Mouse (Mus musculus) left cerebral cortex, adult 9 months (tissue): ENCODE data around the gene Acox1.

Experiments
- DNase-seq, 2 experiments: peaks; one replicate each; pipeline ENCODE4 v3.0.0; 2022; ENCODE audit warnings: low spot score in 2 of 2

Gene Acox1

DNA sequence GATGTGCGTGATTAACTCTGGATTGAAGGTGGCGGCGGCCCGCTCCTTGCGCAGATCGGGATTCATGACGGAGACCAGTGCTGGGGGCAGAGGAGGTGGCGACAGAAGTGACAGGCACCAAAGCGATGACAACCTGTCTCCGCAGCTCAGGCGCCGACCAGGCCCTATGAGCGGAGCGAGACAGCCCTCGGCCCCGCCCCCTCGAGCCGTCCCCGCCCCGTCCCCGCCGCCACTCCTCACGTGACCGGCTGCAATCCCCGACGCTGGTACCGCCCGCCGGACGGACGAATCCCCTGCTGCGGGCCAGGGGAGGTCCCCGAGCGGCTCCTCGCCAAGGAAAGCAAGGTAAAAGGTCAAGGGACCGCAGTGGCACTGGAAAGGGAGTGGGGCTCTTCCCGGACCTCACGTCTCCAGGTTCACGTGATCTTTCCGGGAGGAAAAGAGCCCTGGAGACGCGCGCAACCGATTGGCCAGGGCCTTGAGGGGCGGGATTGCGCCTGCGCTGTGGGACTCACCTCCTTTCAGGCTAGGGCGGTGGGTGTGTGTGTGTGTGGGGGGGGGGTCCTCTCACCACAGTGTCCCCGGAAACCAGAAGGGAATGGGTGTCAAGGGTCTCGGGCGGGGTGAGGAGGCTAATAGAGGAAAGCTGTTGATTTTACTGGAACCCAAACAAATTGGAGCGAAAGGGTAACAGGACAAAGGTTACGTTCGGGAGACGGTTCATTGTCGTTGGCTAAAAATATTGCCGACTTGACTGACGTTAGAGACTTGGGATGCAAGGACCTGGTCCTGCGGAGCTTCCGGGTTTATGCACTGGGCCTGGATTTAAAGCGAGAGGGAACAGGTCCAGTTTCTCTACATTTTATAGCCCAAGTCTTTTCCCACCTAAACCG is at the start of gene Acox1, which contains the start of gene Ten1:
TSS of gene Acox1 (minus strand) at position 407 of the 893 bp plus-strand sequence.
TSS of gene Ten1 (plus strand) at position 217 of the 893 bp plus-strand sequence.
- peak; percentile 87 to 94 for DNase-seq

DNA sequence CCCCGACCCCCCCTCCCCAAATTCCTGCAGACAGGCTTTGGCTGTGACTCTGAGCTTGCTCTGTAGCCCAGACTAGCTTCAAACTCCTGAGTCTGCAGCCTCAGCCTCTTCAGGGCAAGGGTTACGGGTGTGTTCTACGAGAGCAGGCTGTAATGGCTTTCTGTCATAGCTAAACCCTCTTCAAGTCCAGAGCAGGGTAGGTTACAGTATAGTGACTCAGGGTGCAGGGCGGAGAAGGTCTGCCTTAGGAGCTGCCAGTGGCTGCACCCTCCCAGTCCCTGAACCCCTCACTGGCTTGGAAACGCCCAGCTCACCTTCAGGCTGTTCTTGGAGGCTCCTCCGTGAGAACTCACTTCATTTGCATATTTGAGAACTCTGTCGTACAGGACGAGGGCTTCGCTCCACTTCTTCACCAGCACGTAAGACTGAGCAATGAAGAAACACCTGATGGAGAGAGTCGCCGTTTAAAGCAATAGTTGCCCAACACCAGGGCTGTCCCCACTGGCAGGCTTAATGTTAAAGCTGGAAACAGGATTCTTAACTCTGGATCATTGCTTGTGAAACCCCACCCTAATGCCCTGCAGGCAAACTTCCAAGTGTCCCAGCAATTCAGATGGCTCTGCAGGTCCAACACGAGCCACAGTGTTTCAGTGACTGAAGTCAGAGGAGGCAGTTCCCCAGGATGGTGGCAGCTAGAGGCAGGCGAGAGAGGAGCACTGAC is 48.8 kb upstream of the Acox1 start:
- DNase-seq: no peak

DNA sequence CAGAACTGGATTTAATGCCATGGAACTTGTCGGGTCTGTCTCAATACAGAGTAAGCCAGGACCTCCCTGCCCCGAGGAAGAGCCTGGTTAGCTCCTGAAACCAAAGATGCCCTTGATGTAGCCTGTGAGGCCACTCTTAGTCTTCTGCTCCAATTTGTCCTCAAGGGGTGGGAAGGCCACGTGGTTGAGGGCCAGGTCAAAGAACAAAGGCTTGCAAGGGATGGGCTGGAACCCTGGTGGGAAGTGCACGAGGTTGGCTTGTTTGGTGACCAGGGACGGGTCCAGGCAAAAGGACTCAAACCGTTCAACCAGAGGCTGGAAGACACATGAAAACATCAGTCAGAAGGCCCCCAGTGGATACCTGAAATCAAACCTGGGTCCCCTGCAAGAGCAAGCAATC is 46.8 kb upstream of the Acox1 start:
- DNase-seq: no peak

DNA sequence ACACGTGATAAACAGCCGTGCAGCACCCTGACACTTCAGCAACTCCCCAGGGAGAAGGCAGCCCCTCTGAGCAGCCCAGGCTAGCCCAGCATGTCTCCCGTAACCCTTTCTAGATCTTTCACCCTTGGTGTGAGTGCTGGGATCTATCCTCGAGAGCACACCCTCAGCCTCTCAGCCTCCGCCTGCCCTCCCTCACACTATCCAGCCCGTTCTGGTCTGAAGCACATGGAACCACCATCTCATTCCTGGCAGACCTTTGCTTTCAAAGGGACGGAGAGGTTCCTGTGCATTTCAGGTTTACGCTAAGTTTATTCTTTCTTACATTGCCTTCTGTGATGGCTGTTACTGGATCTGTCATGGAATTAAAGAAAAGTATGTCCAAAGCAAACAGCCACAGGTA is 45.7 kb upstream of the Acox1 start:
- no peak for DNase-seq

DNA sequence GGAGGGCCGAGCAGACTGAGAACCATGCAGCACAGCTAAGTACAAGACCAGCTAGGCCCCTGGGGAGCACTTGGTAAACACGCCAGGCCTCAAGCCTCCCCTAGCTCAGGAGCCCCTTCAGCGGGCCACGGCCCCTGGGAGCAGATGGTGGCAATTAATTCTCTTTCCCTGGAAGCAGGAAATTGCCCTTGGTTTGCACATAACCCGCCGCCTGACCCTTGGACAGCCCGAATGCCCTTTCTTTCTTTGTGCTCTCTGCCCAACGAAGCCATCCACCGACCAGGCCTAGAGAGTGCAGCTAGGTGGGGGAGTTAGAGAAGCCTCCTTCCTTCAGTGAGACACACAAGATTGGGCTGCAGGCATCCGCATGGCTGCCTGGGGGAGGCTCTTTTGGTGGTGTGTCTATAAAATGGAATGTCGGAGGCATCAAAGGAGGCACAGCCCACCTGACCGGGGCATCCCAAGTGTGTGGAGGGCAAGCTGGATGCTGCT is 42.9 kb upstream of the Acox1 start:
- DNase-seq: no peak

DNA sequence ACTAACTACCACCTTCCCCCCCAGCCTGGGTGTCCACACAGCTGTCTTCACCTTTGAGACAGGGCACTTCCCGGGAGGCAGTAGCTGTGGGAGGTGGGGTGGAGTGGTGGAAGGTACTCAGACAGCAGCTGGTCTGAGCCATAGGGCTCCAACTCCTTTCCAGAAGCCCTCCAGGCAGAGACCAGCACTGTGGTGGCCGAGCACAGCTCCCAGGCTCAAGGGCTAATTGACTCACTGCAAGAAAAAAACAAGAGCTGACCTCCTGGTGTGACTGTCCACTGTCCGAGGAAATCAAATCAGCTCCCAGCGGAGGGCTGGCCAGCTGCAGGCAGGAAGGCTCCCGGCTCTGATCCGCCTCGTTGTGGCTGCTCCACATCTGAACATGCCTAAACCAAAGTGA is 41.0 kb upstream of the Acox1 start:
- DNase-seq: no peak

DNA sequence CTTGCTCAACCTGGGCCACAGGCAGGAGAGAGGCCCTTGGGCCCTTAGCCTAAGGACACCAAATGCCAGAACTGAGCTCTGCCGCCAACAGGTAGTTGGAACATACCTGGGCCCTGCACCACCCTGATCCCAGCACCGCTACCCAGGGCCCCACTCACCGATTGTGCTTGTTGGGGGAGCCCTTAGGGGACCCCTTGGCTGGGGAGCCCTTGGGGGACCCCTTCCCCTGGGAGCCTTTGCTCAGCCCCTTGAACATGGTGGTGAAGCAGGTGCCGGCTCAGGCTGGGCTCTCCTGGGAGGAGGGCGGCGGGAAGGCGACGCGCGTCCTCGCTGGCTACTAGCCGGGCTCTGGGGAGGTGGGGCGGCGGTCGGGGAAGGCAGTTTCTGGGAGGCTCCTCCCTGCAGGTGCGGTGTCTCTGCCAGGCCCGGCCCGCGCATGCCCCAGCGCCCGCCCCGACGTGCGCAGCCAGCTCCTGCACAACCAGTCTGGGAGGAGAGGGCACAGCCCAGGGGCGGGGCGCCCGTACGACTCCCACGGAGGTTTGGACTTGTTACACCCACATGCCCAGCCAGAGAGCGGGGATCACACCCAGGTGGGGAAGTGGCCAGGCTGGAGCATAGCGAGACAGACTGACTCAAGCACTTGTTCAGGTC is 39.0 kb upstream of the Acox1 start, which contains the start of gene Evpl:
TSS of gene Evpl (minus strand) at position 336 of the 654 bp plus-strand sequence.
- no peak for DNase-seq

DNA sequence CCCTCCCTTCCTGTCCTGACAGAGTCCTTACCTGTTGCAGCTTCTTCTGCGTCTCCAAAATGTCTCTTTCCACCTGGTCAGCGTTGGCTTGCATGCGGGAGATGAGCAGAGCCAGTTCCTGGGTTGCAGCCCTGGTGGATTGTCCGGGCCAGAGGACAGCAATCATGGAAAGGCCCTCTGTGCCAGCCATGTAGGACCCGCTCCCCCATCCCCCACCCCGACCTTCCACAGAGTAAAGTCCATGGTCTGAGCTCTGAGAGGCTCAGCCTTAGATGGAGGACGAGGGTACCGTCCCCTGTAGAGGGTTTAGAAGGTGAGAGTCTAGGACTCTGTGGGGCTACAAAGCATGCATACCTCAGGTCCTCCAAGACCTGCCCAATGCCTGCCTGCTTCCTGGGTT is 36.1 kb upstream of the Acox1 start:
- DNase-seq: no peak

DNA sequence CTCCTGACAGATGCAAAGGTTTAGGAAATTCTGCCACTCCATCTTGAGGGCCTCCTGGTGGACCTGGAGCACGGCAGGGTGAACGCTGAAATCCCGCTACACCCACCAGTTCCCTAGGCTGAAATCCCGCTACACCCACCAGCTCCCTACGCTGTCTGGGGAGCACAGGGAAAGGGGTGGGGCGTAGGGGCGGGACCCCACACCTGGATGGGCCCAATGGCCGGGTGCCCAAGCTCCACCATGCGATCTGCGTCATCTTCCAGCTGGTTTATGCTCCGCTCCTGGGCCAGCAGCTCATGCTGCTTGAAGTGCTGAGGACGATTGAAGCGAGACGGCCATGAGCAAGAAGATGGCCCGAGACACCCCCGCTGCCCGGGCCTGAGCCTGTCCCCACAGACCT is 33.6 kb upstream of the Acox1 start:
- DNase-seq: no peak

DNA sequence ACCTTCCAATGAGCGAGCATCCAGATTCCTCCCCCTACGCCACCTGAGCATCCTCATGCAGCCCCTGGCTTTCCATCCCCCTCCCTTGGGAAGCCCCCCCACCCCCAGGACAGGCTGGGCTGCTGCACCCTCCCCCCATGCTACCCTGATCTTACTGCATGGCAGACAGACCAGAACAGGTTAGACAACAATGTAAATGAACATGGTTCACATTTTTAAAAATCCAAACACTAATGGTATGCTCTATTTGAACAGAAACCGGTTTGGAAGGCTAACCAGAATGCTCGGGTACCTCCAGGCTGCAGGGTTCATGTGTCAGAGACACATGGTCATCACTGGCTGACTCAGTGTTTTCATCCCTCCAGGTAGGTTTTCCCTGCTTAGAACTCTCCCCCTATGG is 29.9 kb upstream of the Acox1 start:
- no peak for DNase-seq

DNA sequence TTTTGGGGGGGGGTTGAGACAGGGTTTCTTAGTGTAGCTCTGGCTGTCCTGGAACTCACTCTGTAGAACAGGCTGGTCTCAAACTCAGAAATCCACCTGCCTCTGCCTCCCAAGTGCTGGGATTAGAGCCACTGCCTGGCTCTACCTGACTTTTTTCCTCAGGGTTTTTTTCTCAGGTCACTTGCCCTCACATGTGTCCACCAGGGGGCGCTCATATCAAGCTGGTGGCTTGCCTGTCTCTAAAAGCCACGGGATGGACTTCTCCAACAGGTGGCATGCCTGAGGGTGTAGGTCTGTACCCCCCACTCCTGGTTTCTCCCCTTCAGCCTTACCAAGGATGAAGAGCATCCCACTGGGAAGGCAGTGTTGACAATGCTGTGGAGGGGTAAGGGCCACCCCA is 27.6 kb upstream of the Acox1 start:
- peak in 1 of 2 experiments; percentile 66 for DNase-seq

DNA sequence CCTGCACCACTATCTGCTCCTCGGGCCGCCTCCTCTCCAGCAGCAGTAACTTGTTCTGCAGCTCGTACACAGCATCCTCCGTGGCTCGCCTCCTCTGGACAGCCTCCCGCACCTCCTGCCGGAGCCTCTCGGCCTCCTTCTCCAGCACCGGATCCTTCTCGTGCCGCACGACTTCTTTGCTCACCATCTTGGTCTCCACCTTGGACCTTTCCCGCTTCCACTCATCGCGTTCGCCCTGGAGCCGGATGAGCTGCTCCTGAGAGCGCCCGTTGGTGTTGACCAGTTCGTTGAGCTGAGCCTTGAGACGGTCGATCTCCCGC is 23.9 kb upstream of the Acox1 start:
- no peak for DNase-seq

DNA sequence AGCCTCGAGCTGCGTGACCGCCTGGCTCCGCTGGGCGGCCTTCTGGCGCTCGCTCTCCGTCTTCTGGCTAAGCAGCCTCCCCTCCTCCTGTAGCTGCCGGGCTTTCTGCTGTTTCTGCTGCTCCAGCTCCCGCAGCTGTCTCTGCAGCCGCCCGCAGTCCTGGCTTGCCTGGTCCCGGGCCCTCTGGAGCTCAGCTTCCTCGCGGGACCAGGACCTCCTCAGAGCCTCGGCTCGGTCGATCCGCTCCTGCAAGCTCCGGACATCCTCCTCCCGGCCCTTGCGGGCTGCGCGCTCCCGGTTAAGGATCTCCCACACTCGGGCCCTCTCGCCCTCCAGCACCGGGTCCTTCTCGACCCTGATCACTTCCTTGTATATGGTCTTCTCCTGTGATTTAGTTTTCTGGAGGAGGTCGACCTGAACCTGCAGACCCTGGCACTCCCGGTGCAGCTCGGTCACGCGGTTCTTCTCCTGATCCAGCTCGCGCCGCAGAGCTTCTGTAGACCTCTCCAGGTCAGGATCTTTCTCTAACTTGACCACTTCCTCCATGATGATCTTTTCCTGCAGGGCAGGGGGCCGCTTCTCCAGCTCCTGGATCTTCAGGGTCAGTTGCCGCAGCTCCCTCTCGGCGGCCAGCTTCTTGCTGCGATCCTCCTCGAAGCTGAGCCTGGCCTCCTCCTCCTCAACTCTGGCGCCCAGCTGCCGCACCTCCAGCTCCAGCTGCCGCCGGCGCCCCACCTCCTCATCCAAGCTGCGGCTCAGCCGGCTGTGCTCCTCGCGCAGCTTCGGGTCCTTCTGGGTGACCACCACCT is 23.3 kb upstream of the Acox1 start:
- DNase-seq: peak in 1 of 2 experiments; percentile 23

DNA sequence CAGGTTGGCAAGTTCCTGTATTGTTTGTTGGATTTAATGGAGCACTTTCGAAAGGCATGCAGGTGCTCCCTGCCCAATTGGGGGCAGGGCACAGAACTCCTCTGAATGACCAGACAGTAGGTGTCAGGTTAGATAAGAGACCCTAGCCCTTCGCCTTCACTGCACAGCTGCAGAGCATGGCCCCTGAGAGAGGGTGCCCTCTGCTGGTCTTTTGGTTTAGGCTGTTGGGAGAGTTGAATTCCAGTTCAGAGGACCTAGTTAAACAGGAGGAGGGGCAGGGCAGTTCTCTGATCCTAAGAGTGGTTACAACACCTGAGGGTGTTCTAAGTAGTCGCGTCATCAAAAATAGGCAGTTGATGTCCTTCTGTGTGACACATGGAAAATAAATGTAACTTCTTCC is 21.0 kb upstream of the Acox1 start:
- peak in 1 of 2 experiments; percentile 44 for DNase-seq

DNA sequence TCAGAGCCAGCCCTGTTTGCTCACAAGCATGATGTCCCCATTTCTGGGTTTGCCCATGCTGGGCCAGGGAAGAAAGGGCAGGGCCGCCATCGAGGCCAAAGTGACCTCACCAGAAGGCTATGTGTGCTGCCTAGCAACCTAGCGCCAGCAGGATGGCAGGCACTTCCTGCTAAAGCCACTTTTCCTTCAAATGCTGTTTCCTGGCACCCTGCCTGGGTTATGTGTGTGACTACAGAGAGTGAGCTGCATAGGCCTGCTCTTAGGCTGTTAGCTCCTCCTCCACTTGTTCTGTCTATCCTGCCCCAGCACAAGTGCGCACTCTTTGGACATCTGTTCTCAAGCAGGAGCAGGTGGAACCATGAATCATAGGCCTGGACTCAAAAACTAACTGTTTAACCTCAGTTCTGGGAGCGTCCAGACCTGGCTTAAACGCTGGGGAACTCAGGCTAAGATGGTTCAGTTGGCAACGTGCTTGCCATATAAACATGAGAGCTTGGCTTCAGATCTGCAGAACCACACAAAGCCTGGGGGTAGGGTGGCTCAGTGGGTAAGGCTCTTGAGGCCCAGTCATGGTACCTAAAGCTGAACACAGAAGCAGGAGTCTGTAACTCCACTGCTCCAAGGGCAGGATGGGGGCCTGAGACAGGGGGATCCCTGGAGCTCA is 20.0 kb upstream of the Acox1 start:
- peak; percentile 46 to 88 for DNase-seq

DNA sequence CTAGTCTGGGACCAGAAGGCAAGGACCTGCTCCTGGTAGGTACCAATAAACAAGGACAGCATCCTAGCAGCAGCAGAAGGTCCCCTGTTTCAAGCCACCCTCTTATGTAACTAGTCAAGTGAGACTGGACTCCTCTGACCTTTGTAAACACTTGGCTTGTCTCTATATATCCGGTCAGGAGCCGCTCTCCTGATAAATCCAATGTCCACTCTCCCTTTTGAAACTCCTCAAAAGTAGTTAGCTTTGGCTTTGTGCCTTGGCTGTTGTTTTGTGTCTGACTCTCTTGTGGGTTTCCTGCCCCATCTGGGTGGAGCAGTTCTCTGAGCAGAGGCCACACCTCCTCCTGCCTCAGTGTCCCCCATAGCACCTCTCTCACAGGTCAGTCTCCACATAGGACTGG is 19.4 kb upstream of the Acox1 start:
- no peak for DNase-seq

DNA sequence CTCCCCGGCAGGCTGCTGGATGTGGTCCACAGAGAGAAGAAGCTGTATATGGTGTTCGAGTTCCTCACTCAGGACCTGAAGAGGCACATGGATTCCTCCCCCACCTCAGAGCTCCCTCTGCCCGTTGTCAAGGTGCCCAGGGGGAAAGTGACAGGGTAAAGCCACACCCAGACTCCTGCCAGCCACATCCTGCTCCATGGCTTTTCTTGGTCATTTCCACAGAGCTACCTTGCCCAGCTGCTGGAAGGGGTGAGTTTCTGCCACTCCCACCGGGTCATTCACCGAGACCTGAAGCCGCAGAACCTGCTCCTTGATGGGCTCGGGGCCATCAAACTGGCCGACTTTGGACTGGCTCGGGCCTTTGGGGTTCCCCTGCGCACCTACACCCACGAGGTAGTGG is 17.7 kb upstream of the Acox1 start:
- DNase-seq: no peak

DNA sequence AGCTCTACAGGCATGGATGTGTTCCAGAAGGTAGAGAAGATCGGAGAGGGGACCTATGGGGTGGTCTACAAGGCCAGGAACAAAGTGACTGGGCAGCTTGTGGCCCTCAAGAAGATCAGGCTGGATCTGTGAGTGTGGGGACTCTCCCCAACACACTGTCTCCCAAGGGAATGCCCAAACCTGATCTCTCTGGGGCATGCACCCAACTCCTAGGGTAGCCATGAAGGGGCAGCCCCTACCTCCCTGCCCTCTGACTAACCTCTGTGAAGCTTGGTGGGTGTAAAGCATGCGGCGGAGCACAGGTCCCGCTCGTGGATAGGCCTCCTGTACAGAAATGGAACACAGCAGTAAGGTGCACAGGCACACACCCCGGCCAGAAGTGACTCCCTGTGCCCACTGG is 17.1 kb upstream of the Acox1 start:
- no peak for DNase-seq

DNA sequence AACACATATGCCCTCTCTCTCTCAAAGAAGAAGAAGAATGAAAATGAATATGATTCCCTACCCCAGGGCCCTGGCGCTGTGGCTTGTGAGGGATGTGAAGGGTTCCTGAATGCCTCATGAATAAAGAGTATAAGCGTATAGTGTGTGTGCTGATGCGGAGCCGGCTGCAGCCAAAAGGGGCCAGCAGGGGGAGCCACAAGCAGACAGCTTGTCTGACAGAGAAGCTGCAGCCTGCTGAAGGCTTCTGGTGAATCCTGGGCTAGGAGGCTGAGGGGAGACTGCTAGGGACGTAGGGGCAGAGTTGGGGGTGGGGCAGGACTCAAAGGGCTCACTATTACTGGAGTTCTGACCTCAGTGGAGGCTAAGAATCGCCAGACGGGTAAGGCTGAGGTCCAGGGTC is 16.3 kb upstream of the Acox1 start:
- no peak for DNase-seq

DNA sequence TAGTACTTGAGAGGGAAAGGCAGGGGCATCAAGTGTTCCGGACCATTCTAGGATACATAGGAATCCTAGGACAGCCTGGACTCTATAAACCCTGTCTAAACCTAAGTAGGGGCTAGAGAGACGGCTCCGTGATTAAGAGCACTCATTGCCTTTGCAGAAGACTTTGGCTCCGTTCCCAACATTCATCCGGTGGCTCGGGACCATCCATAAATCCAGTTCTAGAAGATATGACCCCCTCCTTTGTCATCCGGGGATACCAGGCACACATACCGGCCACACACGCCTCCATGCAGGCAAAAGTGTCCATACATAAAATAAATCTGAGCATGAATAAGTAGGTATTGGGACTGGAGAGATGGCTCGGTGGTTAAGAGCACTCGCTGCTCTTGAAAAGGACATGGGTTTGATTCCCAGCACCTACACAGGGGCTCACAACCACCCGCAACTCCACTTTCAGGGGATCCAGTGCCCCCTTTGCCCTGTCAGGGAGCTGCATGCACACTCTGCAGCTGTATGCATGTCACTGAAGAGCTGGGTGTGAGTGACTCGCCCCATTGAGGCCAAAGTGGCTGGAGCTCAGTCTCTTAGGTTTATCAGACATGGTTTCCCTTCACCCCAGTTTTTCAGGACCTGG is 15.1 kb upstream of the Acox1 start:
- no peak for DNase-seq

DNA sequence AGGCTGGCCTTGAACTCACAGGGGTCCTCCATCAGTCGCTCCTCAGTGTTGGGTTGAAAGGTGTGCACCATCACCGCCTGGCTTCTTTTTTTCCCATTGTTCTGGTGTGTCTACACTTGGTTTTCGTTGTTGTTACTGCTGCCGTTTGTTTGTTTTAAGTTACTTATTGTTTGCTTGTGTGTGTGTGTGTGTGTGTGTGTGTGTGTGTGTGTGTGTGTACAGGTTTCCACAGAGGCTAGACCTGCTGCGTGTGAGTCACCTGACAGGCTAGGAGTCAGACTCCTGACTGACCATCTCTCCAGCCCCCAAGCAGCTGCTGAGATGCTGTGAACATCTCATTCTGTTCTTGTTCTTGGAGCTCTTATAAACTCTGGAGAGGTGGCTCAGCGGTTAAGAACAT is 14.0 kb upstream of the Acox1 start:
- no peak for DNase-seq
